Mouse (Mus musculus) adrenal gland, postnatal 4 days (tissue): ENCODE results near the gene Uggt1. TPM values are rescaled to one million over a fixed set of nuclear protein-coding genes. Genes with fewer than 3 reads are reported as not detected.

Experiments
- DNase-seq, 2 experiments: peaks; one replicate each; pipeline ENCODE4 v3.0.0; 2021 to 2022; ENCODE audit warnings: low spot score in 2 of 2, mixed read lengths in 2 of 2
- total RNA-seq, 2 experiments: library from RNA; stranded (reverse); gene quantifications; 2 replicates each; pipeline ENCODE4 v1.2.3; 2021

Gene Uggt1
- total RNA-seq, 2 experiments from 2014 or later, result 53.6 to 61.0 TPM

DNA sequence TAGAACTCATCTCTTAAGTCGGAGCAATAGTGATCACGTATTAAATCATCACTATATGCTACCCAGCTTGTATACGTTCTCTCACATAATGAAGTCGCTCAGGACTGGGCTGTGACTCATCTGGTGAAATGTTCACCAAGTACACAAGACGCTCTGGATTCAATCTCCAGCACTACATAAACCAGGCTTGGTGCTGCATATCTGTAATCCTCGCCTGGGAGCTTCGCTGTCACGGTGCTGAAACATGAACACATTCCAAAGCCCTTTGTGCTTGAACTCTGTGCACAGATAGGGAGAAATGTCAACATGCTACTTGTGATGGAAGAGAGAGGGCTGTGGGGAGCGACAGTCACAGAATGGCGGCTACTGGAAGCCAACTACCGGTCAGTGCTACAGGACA is 52.6 kb downstream of the Uggt1 start:
- no peak for DNase-seq

DNA sequence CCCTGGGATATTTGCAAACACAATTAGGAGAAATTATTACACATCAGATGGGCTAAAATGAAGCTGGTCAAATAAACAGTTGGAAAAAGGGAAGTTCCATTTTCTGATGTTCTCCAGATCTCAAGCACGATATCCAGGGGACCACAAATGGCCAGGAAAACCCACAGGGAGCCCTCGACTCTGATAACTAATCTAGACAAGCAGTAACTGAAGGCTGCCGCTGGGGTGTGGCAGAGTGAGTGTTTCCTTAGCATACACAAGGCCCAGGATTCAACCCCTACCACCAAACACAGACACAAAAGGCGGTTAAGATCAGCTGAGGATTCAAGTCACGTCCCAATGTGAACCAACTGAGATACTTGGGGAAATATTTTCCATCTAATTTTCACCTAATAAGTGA is 64.5 kb downstream of the Uggt1 start:
- DNase-seq, result no peak

DNA sequence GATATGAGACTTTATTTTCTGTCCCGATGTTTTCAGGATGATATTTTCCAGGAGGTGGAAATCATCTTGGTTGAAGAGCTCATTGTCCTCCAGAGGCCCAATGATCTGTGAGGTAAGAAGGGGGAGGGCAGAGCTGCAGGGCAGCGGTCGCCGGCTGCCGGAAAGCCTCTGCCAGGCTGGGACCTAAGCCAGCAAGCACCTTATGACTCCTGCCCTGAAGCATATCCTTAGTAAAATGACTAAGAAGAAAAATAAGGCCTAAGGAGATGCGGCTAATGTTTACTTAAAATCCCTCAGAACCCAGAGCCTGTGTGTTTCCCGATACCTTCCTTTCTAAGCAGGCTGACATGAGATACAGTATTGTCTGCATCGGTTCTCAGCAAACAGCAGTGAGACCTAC is 71.1 kb downstream of the Uggt1 start:
- DNase-seq, result no peak

DNA sequence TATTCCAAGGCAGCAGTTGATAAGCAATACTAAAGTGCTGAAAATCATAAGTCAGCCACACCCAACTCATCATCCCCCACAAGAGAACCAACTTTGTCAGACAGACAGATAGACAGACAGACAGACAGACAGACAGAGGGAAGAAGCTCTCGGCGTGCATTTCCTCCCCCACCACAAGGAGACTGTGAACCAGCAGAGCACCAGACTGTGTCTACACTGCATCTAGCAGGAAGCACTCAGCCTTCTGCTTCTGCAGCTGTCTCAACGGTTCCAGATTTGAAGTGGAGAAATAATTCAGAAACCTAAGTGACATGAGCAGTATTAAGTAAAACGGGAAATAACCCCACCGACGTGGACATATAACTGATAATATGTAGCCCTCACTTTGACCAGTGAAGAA is 71.6 kb downstream of the Uggt1 start:
- DNase-seq, result no peak

DNA sequence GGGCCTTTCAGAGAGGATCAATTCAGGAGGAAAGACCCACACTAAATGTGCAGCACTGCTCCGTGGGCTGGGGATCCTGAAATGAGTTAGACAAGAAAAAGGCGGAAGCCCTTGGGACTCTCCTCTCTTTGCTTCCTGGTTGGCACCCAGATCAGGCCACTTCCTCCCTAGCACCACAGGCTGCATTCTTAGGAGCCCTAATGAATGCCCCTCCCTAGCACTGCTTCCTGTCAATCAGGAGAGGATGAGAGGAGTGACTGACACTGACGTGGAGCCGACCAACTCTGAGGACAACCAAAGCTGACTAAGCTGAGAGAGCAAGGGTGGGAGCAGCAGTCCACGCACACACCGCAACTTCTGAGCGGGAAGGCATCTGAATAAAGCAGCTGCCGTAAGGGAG is 81.8 kb downstream of the Uggt1 start:
- DNase-seq, result no peak

DNA sequence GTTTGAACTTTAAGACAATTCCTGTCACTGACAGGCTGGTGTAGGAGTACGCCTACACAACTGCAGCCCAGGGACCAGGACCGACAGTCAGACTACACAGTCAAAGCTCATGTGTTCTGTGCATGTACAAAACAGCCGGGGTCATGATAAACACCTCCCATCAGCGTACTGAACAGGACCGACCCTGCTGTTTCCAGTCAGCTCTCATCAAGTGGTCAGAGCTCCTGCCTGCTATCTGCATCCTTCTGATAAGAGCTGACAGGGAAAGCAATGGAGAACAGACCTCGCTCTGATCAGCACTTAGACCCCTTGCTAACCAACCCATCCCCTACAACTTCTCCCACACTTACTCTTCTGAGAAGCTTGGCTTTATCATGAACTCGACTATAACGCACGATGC is 83.3 kb downstream of the Uggt1 start:
- no peak for DNase-seq

DNA sequence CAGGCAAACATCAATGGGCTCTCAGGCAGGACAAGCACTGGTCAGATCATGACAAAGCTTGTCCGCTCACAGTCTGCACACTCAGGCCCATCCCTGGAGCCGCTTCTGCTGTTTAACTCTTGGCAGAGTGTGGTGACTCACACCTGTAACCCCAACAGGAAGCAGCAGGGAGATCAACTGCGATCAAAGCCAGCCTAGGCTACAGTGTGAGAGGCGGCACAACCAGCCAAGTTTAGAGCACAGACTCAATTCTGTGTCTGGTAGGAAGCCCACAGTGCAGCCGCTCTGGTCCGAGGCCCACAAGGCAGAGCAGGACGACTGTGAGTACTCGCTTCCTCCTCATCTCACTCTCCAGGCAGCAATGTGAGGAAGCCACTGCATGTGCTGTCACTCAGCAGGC is 84.3 kb downstream of the Uggt1 start:
- no peak for DNase-seq

DNA sequence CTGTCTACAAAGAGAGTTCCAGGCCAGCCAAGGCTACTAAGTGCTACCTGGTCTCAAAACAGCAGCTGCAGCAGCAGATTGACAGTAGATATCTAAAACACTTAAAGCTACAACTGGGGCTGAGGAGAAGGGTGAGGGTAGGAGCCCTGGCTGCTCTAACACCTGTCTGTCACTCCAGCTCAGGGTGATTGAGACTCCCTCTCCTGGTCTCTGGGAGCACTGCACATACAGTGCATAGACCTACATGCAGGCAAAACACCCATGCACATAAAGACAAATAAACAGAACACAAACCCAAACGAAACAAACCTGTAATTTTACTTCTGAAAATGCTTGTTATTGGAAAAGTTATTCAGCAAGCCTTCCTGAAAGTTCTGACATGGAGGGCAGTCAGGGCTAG is 95.1 kb downstream of the Uggt1 start:
- DNase-seq, result no peak

DNA sequence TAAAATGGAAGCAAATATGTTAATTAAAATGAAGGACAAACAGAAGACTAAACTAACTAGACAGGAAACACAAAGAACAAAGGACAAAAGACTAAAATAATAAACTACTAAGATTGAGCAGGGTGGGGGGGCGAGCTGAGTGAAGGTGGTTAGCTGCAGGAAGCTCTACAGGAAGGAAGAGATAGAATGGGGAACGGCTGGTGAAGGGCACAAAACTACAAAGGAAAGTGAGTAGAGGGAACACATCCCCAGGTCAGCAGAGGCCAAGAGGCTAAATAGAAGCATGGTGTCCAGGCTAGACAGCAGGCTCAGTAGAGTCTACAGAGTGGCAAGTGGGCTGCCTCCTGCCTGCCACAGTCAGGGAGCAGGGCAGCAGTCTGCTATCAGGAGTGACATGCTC is 95.7 kb downstream of the Uggt1 start:
- DNase-seq, result no peak

DNA sequence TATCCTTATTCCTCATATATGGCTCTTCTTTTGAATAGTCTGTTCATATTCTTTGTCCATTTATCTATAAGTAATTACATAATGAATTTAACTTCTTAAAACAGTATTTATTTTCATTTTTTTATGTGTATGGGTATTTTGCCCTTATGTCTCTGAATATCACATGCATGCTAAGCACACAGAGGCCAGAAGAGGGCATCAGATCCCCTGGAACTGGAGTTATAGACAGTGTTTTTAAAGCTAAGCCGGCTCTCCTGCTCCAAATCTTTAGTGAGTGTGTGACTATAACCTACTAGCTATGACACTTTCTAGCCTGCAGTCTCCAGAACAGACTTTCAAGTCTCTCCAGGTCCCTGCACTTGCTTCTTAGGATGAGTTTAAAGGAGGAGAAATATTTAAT is 99.5 kb downstream of the Uggt1 start:
- DNase-seq, result no peak

DNA sequence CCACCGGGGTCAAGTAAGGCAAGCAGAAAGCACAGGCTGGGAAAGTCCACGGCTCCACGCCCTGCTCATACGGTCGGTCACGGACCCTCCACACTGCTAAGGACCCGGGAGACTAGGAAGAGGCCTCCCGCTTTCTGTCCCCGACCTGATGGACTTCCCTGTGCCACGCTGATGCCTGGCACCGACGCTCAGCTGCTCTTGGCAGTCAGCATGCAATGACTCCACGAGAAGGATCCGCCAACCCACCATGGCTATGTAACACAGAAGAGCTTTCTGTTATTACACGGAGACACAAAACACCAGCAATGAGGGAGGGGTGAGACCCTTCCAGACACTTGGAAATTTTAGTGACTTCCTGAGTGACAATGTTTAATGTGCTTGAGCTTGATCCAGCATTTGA is 104.2 kb downstream of the Uggt1 start:
- DNase-seq, result no peak

DNA sequence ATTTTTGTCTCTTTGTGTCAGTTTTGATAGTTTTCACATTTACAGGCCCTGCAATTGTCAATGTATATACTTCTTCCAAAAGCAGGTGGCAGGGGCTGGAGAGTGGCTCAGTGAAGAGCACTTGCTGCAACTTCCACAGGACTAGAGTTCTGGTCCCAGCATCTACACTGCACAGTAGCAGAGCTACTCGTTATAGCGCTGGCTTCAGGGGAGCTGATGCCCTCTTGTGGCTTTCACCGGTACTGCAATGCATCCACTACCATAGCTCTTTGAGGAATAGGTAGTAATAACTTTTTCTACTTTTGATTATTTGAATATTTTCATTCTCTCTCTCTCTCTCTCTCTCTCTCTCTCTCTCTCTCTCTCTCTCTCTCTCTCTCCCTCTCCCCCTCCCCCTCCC is 109.9 kb downstream of the Uggt1 start:
- peak; percentile 36 to 60 for DNase-seq

DNA sequence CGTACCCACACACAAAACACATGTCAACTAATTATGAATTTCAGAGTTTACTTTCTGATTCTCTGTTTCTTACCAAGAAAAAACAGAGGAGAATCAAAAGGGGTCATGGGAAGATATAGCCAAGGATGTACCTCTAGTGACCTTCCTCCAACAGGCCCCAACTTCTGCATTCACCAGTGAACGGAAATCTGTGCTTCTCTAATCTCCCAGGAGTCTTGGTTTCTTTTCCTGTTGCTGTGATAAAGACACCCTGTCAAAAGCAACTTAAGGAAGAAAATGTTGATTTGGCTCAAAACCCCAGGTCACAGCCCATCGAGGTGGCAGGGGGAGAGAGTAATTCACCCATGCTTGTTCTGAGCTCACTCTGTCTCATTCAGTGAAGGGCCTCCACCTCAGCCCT is 110.9 kb downstream of the Uggt1 start:
- DNase-seq, result no peak

DNA sequence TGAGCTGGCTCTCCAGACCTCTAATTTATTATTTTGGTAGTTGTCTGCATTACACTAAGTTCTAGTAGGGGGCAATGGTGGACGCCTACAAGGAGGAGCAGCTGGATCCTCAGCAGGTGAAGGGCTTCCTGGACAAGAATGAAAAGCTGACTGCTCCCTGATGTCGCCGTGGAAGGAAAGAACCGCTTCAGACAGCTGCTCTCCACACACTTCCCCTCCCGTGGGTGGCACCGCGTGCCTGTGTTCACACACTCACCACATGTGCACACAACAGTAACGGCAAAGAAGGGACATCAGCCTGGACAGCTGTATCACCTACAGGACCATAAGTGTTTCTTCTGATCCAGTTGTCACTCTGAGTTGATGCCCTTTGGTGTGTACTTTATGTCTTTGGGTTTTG is 111.5 kb downstream of the Uggt1 start:
- DNase-seq, result no peak

DNA sequence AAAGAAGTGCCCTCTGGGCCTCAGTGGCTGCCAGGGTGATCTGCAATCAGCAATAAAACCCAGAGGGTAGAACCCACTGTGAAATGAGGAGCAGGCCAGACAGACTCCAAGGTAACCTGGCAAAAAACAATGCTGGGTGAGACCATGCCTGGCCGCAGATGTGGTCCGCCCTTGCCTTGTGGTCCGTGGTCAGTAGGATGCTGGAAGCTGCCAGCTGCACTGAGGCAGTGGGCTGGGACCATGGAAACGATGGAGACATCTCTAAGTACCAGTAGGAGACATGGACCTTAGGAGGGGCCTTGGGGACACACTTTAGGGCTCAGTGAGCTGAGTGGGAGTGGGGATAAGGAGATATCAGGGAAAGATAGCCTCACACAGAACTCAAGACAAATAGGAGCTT is 112.3 kb downstream of the Uggt1 start:
- no peak for DNase-seq

DNA sequence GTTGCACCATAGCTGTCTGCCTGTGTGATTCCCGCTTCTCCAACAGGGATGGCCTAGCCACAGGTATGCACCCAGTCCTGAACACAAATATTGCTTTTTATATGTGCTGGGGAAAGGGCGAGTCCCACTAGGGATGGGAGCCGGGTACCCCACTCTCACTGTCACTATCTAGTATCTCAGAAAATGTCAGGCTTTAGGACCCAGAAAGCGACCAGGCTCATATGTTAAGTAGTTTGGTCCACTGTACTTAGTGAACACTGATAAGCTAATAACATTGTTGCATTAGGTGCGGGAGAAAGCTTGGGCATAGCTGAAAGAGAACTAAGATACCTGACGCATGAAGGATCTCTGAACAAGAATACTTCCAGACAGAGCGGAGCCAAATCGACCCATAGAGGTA is 112.8 kb downstream of the Uggt1 start:
- no peak for DNase-seq

DNA sequence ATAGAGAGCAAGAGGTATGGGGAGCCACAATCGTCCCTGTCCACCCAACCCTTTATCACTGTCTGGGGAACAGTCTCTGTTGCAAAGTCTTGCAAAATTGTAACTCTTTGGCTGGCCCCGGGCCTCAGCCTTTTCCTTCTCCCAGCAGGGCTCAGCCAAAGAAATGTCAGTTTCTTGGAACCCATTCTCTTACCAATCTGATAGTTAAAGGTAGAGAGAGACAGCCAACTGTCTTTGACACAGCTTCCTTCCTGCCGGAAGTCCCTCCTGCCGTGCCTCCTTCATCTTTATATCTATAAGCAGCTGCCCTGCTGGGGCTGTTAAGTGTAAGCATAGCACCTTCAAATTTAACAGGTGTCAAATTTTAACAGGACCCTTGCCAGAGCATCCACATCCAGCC is 113.4 kb downstream of the Uggt1 start:
- DNase-seq, result no peak

DNA sequence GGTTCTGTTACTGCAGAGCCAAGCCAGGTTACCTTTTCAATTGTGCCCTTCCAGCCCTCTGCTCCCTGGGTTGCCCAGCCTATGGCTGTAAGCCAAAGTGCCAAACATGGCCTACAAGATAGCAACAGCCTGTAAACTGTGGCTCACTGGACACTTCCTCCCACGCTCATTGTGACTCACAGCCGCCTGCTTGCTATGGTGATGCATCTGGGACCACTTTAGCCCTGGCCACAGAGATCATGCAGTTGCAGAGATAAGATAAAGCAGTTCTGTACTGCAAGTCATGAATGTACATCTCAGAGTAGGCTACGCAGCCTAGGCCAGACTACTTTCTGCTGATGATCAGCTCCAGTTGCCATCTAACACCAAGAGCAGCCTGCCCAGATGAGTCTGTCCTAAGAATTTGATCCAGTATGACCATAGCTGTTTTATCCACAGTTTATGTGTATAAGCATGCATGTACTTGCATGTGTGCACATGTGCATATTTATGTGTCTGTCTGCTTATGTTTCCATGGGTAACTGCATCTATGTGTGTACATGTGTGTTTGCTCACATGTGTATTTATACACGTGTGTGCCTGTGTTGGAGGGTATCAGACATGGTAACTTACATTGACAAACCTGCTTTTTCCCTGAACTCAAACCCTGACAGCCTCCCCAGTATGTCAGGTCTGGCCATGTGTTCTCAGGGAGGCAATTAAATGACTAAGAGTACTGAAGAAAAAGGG is 114.0 kb downstream of the Uggt1 start:
- DNase-seq, result no peak

DNA sequence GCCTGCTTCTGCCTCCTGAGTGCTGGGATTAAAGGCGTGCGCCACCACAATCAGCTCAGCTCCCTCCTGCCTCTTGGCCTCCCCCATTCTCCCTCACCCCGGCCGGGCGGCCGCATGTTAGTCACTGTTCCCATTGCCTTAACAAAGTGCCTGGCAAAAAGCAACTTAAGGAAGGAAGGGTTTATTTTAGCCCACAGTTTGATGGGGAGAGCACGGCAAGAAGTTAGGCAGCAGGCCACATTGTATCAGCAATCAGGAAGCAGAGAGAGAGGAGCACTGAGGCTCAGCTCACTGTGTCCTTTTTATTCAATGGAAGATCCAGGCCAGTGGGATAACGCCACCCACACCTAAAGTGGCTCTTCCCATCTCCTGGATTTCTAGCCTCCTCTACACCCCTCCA is 114.6 kb downstream of the Uggt1 start:
- DNase-seq, result no peak

DNA sequence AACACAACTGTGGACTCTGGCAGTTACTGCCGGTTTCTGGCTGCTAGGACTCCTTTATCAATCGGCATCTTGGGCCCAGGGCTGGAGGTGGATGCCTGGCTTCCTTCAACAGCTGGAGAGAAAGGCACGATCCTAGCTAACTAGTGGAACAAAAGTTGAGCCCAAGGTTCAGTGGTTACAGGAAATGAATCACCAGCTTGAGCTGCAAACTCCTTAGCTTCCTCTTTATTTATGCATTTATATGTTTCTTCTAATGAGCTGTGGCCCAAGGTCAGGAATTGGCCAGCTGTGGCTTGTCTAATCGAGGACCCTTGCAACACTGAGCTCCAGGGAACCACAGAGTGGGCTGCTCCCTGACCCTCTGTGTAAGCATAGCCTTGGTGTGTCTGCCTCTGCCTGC is 115.4 kb downstream of the Uggt1 start:
- no peak for DNase-seq

DNA sequence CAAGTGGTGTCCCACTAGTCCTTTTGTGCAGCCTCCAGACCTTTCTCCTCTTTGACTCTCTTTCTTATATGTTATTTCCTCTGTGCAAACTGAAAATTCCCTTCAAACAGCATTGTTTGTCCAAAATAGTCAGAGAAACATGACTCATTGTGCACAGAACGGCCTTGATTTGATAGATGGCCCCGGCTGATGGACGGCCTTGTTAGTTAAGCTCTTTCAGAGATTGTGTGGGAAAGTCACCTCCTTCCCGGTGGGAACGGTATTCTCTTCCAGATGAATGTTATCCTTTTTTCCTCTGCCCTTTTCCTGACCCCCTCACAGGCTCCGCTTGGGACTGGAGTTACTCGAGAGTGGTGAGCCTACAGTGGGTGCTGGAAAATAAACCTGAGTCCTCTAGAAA is 119.4 kb downstream of the Uggt1 start:
- peak in 1 of 2 experiments; percentile 33 for DNase-seq

DNA sequence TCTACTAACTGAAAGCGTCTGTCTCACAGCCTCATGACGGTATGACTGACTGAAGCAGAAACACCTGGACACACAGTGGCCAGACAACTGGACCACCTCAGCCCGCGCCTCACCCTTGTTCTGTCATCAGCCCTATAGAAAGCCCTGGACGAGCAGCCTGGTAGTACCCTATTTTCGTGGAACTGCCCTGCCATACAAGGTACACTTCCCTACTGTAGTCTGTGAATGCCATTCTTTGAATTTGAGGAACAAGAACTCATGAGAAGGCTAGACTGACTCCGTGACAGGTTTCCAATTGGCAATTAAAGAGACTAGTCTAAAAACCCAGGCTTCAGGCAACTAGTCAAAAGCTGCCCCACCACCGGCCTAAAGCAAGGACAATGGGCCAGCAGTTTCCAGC is 123.3 kb downstream of the Uggt1 start:
- DNase-seq, result no peak

DNA sequence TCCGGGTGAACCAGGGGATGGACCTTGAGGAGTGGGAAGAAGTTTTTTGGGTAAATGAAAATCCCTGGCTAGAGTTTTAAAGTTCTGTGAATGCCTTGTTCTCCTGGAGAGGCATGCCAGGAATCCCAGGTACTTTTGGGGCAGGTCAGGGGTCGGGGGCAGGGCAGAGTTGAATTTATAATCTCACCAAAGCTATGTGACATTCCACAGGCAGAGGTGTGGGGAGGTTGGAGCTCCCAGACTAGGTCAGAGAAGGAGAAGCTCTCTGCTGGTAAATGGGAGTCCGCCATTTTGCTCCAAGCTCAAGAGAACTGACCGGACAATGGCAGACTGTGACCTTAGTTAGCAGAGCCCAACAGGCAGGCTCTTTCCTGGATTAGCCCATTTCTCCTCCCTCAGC is 125.1 kb downstream of the Uggt1 start:
- no peak for DNase-seq

DNA sequence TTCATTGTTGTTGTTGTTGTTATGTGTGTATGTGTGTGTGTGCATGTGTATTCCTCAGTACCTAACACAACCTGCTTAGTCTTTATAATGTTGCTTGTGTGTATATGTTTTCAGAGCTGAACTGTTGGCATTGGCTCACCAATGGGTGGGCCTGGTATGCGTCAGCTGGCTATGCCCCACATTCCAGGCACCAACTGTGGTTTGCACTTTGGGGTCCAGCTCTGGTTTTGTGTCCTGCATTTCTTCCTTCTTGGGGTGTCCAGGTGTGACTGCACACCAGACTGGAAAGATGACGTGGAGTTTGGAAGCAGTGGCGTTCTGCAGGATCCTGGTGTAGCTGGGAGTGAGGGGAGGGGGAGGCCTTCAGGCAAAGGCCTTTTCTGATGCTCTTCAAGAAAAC is 125.6 kb downstream of the Uggt1 start:
- no peak for DNase-seq
